Mouse (Mus musculus): Measurements from ENCODE around the gene Tbc1d17.

DNA sequence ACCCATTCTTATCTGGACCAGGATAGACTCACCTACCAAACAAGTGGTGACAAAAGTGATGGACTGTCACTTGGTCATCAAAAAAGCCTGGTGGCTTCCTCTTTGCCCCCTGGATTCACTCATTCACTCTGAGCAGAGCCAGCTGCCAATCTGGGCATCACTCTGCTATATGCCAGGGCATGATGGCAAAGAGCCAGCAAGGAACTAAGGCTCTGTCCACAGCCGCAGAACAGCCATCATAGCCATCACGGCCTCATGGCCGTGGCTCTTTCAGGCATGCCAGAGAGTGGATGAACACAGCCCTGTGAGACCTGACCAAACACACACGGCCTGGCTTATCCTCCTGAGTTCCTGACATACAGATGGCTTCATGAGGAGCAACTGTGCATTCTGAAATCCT is 41.9 kb upstream of the Tbc1d17 start:
- TF ChIP-seq CTCF (IDR thresholded peaks at IDR 0.05) (no peak), EP300 (IDR thresholded peaks at IDR 0.05) (no peak)

Data from lung, postnatal 0 days (tissue).